Mouse (Mus musculus) CH12.LX (cell line): ENCODE measurements around the gene Grik5. TPM values are rescaled to one million over a fixed set of nuclear protein-coding genes. Genes with fewer than 3 reads are reported as not detected.
A peak's percentile ranks its signal among the peaks of the same experiment; 100 is the strongest.

Source experiments
- DNase-seq: peaks from one replicate; pipeline ENCODE4 v3.0.0-alpha.2; 2013; ENCODE audit errors: extremely low read depth
- H3K27ac ChIP-seq: 2 replicates; pipeline ENCODE4 v1.5.1; 2012; ENCODE audit warnings: low read depth, mild to moderate bottlenecking, control low read depth, moderate library complexity; ENCODE audit not compliant: insufficient read depth
- H3K27me3 ChIP-seq: replicated peaks from 2 replicates; pipeline ENCODE3; 2012; ENCODE audit warnings: inconsistent platforms
- H3K36me3 ChIP-seq, 2 experiments: replicated peaks in 1 of 2; 2 replicates each; pipeline versions ENCODE3 to v1.6.1; 2012; ENCODE audit warnings: inconsistent platforms in 1 of 2, low read length in 1 of 2, mild to moderate bottlenecking in 1 of 2, mixed read lengths in 1 of 2, moderate library complexity in 1 of 2; ENCODE audit not compliant: control insufficient read depth in 1 of 2, insufficient read depth in 1 of 2
- H3K4me1 ChIP-seq, 2 experiments: 2 replicates each; pipeline ENCODE4 v1.6.1; 2012; ENCODE audit warnings: inconsistent platforms in 1 of 2, moderate library complexity in 1 of 2; ENCODE audit not compliant: insufficient read depth in 2 of 2, control insufficient read depth in 1 of 2
- H3K4me2 ChIP-seq: 2 replicates; pipeline ENCODE4 v1.6.1; 2012; ENCODE audit warnings: low read depth, mild to moderate bottlenecking, control low read depth; ENCODE audit not compliant: poor library complexity, insufficient read depth, severe bottlenecking
- H3K4me3 ChIP-seq, 3 experiments: fragments of 150-350 bp in 1 of 3; sonication (generic) in 1 of 3; replicated peaks in 1 of 3; 2 replicates each; pipeline versions ENCODE3 to v1.5.1; 2011 to 2012; ENCODE audit warnings: low read depth in 2 of 3, low read length in 2 of 3, mild to moderate bottlenecking in 2 of 3, moderate library complexity in 2 of 3, control low read depth in 1 of 3, improper control_type of control experiment in 1 of 3, inconsistent platforms in 1 of 3, mixed read lengths in 1 of 3; ENCODE audit not compliant: poor library complexity in 1 of 3
- H3K79me2 ChIP-seq: replicated peaks from 2 replicates; pipeline ENCODE4 v1.6.1; 2012; ENCODE audit warnings: mild to moderate bottlenecking, moderate library complexity; ENCODE audit not compliant: control insufficient read depth, poor library complexity, insufficient read depth, severe bottlenecking; ENCODE audit errors: extremely low read depth
- H3K9ac ChIP-seq: 2 replicates; pipeline ENCODE4 v1.6.1; 2012; ENCODE audit warnings: low read depth, mild to moderate bottlenecking, control low read depth, moderate library complexity; ENCODE audit not compliant: insufficient read depth
- H3K9me3 ChIP-seq: replicated peaks from 2 replicates; pipeline ENCODE3; 2012; ENCODE audit warnings: low read length, inconsistent platforms, mixed read lengths
- BHLHE40 ChIP-seq: IDR thresholded peaks from 2 replicates; pipeline ENCODE4 v1.6.1; 2011; ENCODE audit warnings: mild to moderate bottlenecking, low read depth, low read length, improper control_type of control experiment
- CTCF ChIP-seq, 2 experiments: IDR thresholded peaks in 1 of 2; conservative IDR thresholded peaks in 1 of 2; 2 replicates each; pipeline ENCODE4 v1.5.1; 2011 to 2012; ENCODE audit warnings: low read depth in 2 of 2, low read length in 2 of 2, improper control_type of control experiment in 1 of 2, inconsistent platforms in 1 of 2, mild to moderate bottlenecking in 1 of 2, moderate library complexity in 1 of 2
- EP300 ChIP-seq: IDR thresholded peaks from 2 replicates; pipeline ENCODE4 v1.6.1; 2011; ENCODE audit warnings: low read length, improper control_type of control experiment
- IRF4 ChIP-seq: IDR thresholded peaks from 2 replicates; pipeline ENCODE4 v1.6.1; 2014; ENCODE audit warnings: low read depth, mild to moderate bottlenecking, inconsistent platforms, low read length, improper control_type of control experiment
- MAX ChIP-seq: IDR thresholded peaks from 2 replicates; pipeline ENCODE4 v1.6.1; 2011; ENCODE audit warnings: low read length, improper control_type of control experiment
- POLR2A ChIP-seq: IDR thresholded peaks from 2 replicates; pipeline ENCODE4 v1.6.1; 2011; ENCODE audit warnings: low read depth, mild to moderate bottlenecking, improper control_type of control experiment, low read length
- POLR2AphosphoS2 ChIP-seq: IDR thresholded peaks from 2 replicates; pipeline ENCODE4 v1.6.1; 2011; ENCODE audit warnings: low read depth, low read length, improper control_type of control experiment
- dilution Hi-C: fragments of 300-500 bp; cut with MboI; formaldehyde crosslinking; loops from 2 replicates; pipeline ENCODE4 v1.14.3; 2020; ENCODE audit warnings: low sequenced_read_pairs; ENCODE audit not compliant: extremely low pct_unique_long_range_greater_than_20kb, extremely low pct_ligation_motif_present
- in situ Hi-C: fragments of 300-500 bp; cut with MboI; formaldehyde crosslinking; loops from 3 replicates; pipeline ENCODE4 v1.14.3; 2019; ENCODE audit warnings: low sequenced_read_pairs, low pct_ligation_motif_present, low pct_unique_long_range_greater_than_20kb, mixed read lengths
- polyA plus RNA-seq: library from polyadenylated mRNA; unstranded; fragments of >175 nt; gene quantifications from 2 replicates; pipeline ENCODE4 v1.2.1, GENCODE M21; 2012; ENCODE audit warnings: low read depth; ENCODE audit not compliant: insufficient read length
- total RNA-seq, 2 experiments: library from RNA; depleted of rRNA; stranded (reverse); fragments of 300-350 nt in 1 of 2; fragments of >200 nt in 1 of 2; gene quantifications; 2 replicates each; pipeline ENCODE4 v1.2.3; 2012 to 2014

Gene Grik5
- total and polyA plus RNA-seq, 3 experiments, result 1.0 to 2.1 (median 1.5) TPM

- in situ Hi-C loops, result no loop called here
- dilution Hi-C loops, result no loop called here
- Histone ChIP-seq H3K27ac (no peak overlapping the region), H3K4me2 (no peak overlapping the region), H3K4me3 (no peak overlapping the region), H3K9ac (no peak overlapping the region), H3K36me3 (peaks cover 29 to 34% of the 10 kb centered on the region in 2 experiments), H3K79me2 (no peaks in the 10 kb centered on the region), H3K4me1 (peaks cover 17 to 53% of the 10 kb centered on the region in 2 experiments), H3K27me3 (no peaks in the 10 kb centered on the region), H3K9me3 (peaks cover 13% of the 10 kb centered on the region)
- DNase-seq, result no peak
- no peak for TF ChIP-seq CTCF (conservative IDR thresholded peaks at IDR 0.05 in 1 of 2, IDR thresholded peaks at IDR 0.05 in 1 of 2; ENCODE audit: low read depth in 2 of 2, low read length in 2 of 2)
- no peak for TF ChIP-seq MAX
- TF ChIP-seq POLR2A, result peak; percentile 40; the same call in 1 of the 2 replicates
- no peak for TF ChIP-seq POLR2AphosphoS2
- TF ChIP-seq, all 38 proteins: peak for 1
These were observed 16.4 kb upstream of the Grik5 start for GRCm38 (mm10) chr7:25088531-25088930.

- H3K4me1 ChIP-seq, result peaks cover 17 to 57% of the 10 kb centered on the region in 2 experiments
- no peak overlapping the region for H3K4me3 ChIP-seq
- H3K36me3 ChIP-seq, result peaks cover 28 to 34% of the 10 kb centered on the region in 2 experiments
- H3K79me2 ChIP-seq, result no peaks in the 10 kb centered on the region
- in situ Hi-C loops, result no loop called here
- no peak overlapping the region for H3K4me2 ChIP-seq
- no peak for DNase-seq
- dilution Hi-C loops, result no loop called here
- no peak overlapping the region for H3K9ac ChIP-seq
- no peaks in the 10 kb centered on the region for H3K27me3 ChIP-seq
- H3K9me3 ChIP-seq, result peaks cover 10% of the 10 kb centered on the region
- no peak for TF ChIP-seq BHLHE40
- no peak overlapping the region for H3K27ac ChIP-seq
These were observed 15.8 kb upstream of the Grik5 start for GRCm38 (mm10) chr7:25087972-25088371.

- in situ Hi-C loops, result no loop called here
- no peak for DNase-seq
- peaks cover 17 to 63% of the 10 kb centered on the region in 2 experiments for H3K4me1 ChIP-seq
- H3K9me3 ChIP-seq, result peaks cover 5% of the 10 kb centered on the region
- H3K4me2 ChIP-seq, result no peak overlapping the region
- TF ChIP-seq EP300 (no peak), POLR2A (peak; percentile 32; the same call in 1 of the 2 replicates)
- TF ChIP-seq, all 38 proteins: peak for 1
- dilution Hi-C loops, result no loop called here
- H3K27me3 ChIP-seq, result no peaks in the 10 kb centered on the region
- H3K79me2 ChIP-seq, result no peaks in the 10 kb centered on the region
- H3K27ac ChIP-seq, result peak overlapping the region; percentile 17; the same call in 1 of the 2 replicates
- peaks cover 24 to 34% of the 10 kb centered on the region in 2 experiments for H3K36me3 ChIP-seq
- no peak overlapping the region for H3K9ac ChIP-seq
- H3K4me3 ChIP-seq, result no peak overlapping the region
These were observed 15.2 kb upstream of the Grik5 start for GRCm38 (mm10) chr7:25087256-25087912.

- TF ChIP-seq CTCF (conservative IDR thresholded peaks at IDR 0.05 in 1 of 2, IDR thresholded peaks at IDR 0.05 in 1 of 2; ENCODE audit: low read depth in 2 of 2, low read length in 2 of 2) (peak in 1 of 2 experiments; percentile 34; a peak in 1 of 4 replicates), IRF4 (no peak)
- peaks cover 25 to 35% of the 10 kb centered on the region in 2 experiments for H3K36me3 ChIP-seq
- in situ Hi-C loops, result no loop called here
- no peaks in the 10 kb centered on the region for H3K27me3 ChIP-seq
- H3K4me1 ChIP-seq, result peaks cover 19 to 70% of the 10 kb centered on the region in 2 experiments
- dilution Hi-C loops, result no loop called here
- H3K9me3 ChIP-seq, result peaks cover 2% of the 10 kb centered on the region
- H3K4me3 ChIP-seq, result no peak overlapping the region
- H3K79me2 ChIP-seq, result no peaks in the 10 kb centered on the region
- H3K4me2 ChIP-seq, result no peak overlapping the region
- no peak for DNase-seq
- no peak overlapping the region for H3K27ac ChIP-seq
- H3K9ac ChIP-seq, result no peak overlapping the region
These were observed 14.5 kb upstream of the Grik5 start for GRCm38 (mm10) chr7:25086656-25087055.
